Mouse (Mus musculus) brain, embryonic 18.5 days (tissue): ENCODE results near the gene Synpo2.

Source experiments
- DNase-seq: peaks from one replicate; pipeline ENCODE4 v3.0.0-alpha.2; 2012; ENCODE audit warnings: low read depth, low spot score

The Synpo2 gene

GRCm38 (mm10) chr3:123092913-123093639 lies 142.9 kb downstream of the Synpo2 start:
- DNase-seq, result peak; percentile 30

- DNase-seq, result no peak
These were observed 143.5 kb downstream of the Synpo2 start for GRCm38 (mm10) chr3:123092442-123092841.

- no peak for DNase-seq
These were observed 146.5 kb downstream of the Synpo2 start for GRCm38 (mm10) chr3:123089297-123090020.

- DNase-seq, result no peak
These were observed 147.7 kb downstream of the Synpo2 start for GRCm38 (mm10) chr3:123088284-123088683.

GRCm38 (mm10) chr3:123085871-123086501 lies 150.0 kb downstream of the Synpo2 start:
- no peak for DNase-seq

GRCm38 (mm10) chr3:123081665-123082064 lies 154.3 kb downstream of the Synpo2 start:
- DNase-seq, result no peak

GRCm38 (mm10) chr3:123080943-123081342 lies 155.0 kb downstream of the Synpo2 start:
- no peak for DNase-seq

- no peak for DNase-seq
These were observed 155.8 kb downstream of the Synpo2 start for GRCm38 (mm10) chr3:123080017-123080725.

GRCm38 (mm10) chr3:123075759-123076158 lies 160.2 kb downstream of the Synpo2 start:
- DNase-seq, result no peak

- no peak for DNase-seq
These were observed 160.9 kb downstream of the Synpo2 start for GRCm38 (mm10) chr3:123075034-123075433.

GRCm38 (mm10) chr3:123073351-123073750 lies 162.6 kb downstream of the Synpo2 start:
- DNase-seq, result no peak

GRCm38 (mm10) chr3:123072472-123072871 lies 163.5 kb downstream of the Synpo2 start:
- DNase-seq, result no peak

GRCm38 (mm10) chr3:123070996-123071395 lies 165.0 kb downstream of the Synpo2 start:
- no peak for DNase-seq

GRCm38 (mm10) chr3:123066836-123067235 lies 169.1 kb downstream of the Synpo2 start:
- no peak for DNase-seq

- no peak for DNase-seq
These were observed 170.5 kb downstream of the Synpo2 start for GRCm38 (mm10) chr3:123065466-123065865.

GRCm38 (mm10) chr3:123064186-123064585 lies 171.8 kb downstream of the Synpo2 start:
- no peak for DNase-seq

GRCm38 (mm10) chr3:123061931-123062330 lies 174.0 kb downstream of the Synpo2 start:
- DNase-seq, result no peak

GRCm38 (mm10) chr3:123058832-123059231 lies 177.1 kb downstream of the Synpo2 start:
- no peak for DNase-seq

- no peak for DNase-seq
These were observed 181.8 kb downstream of the Synpo2 start for GRCm38 (mm10) chr3:123054178-123054577.

- DNase-seq, result no peak
These were observed 182.6 kb downstream of the Synpo2 start for GRCm38 (mm10) chr3:123053192-123053938.

GRCm38 (mm10) chr3:123042308-123042707 lies 193.6 kb downstream of the Synpo2 start:
- DNase-seq, result no peak
